In genomic region chr4:126661249-126661648, GRCm38 (mm10) we compare ENCODE assay signal across 14 mouse cellular contexts. TPM values are rescaled to one million over a fixed set of nuclear protein-coding genes. Genes with fewer than 3 reads are reported as not detected.
DNase-seq lines count a peak whose midpoint lies in the region; ATAC-seq and TF ChIP-seq lines count a peak whose summit lies in the region.
"Had no signal": no experiment of that assay in that cellular context is flagged by ENCODE, and none has a peak within 500 bp of the region (broad histone marks: within the 10 kb centered on the region; RNA-seq: fewer than 3 reads in every experiment).

No protein-coding gene starts in this region.

- WGBS in forebrain, embryonic 15.5 days: 54% methylated on average over 7 of the region's 7 CpGs
- WGBS in forebrain, embryonic 12.5 days: 82% methylated on average over 7 of the region's 7 CpGs
- 75% methylated on average over 7 of the region's 7 CpGs for WGBS in midbrain, embryonic 14.5 days
- 64% methylated on average over 7 of the region's 7 CpGs for WGBS in midbrain, embryonic 16.5 days
- WGBS in stomach, postnatal 0 days: 73% methylated on average over 7 of the region's 7 CpGs

- TF ChIP-seq CTCF in stomach, postnatal 0 days (IDR thresholded peaks at IDR 0.05; ENCODE audit: low read depth): no peak

- DNase-seq in midbrain, embryonic 14.5 days: peak; percentile 12
- peak; percentile 85 for DNase-seq in cerebellum, adult 9-10 months
- peak; percentile 52 to 64 for DNase-seq in layer of hippocampus, adult 8-10 months (ENCODE audit: low spot score in 2 of 2)
- DNase-seq in stomach, postnatal 0 days (ENCODE audit: low spot score): no peak
- no peak for DNase-seq in spleen, adult 18-20 months
- DNase-seq: adrenal gland, postnatal 25 days; heart, postnatal 4 days; kidney, adult 2 months; kidney, postnatal 4 days; thymus, postnatal 25 days had no signal

- no peak overlapping the region for H3K4me3 ChIP-seq in forebrain, embryonic 15.5 days
- H3K4me3 ChIP-seq in forebrain, embryonic 12.5 days (replicated peaks): no peak overlapping the region
- H3K4me3 ChIP-seq in midbrain, embryonic 14.5 days (replicated peaks; ENCODE audit: low read depth, low read length): no peak overlapping the region
- no peak overlapping the region for H3K4me3 ChIP-seq in midbrain, embryonic 16.5 days (ENCODE audit: low read depth, low read length)
- no peak overlapping the region for H3K4me3 ChIP-seq in stomach, postnatal 0 days (ENCODE audit: low read depth, low read length)

- H3K4me2 ChIP-seq in forebrain, embryonic 15.5 days (replicated peaks): no peak overlapping the region
- H3K4me2 ChIP-seq in forebrain, embryonic 12.5 days: no peak overlapping the region
- H3K4me2 ChIP-seq in midbrain, embryonic 14.5 days (ENCODE audit: low read length): no peak overlapping the region
- no peak overlapping the region for H3K4me2 ChIP-seq in midbrain, embryonic 16.5 days (ENCODE audit: low read length)
- H3K4me2 ChIP-seq in stomach, postnatal 0 days (replicated peaks; ENCODE audit: low read depth): no peak overlapping the region
- H3K4me2 ChIP-seq: heart, embryonic 11.5 days had no signal

- no peak overlapping the region for H3K9ac ChIP-seq in forebrain, embryonic 15.5 days (replicated peaks)
- H3K9ac ChIP-seq in forebrain, embryonic 12.5 days: no peak overlapping the region
- no peak overlapping the region for H3K9ac ChIP-seq in midbrain, embryonic 14.5 days (replicated peaks; ENCODE audit: low read length)
- no peak overlapping the region for H3K9ac ChIP-seq in midbrain, embryonic 16.5 days (ENCODE audit: low read depth, low read length)
- no peak overlapping the region for H3K9ac ChIP-seq in stomach, postnatal 0 days (ENCODE audit: low read length)

- ATAC-seq in forebrain, embryonic 15.5 days (replicated peaks): peak; percentile 84
- ATAC-seq in forebrain, embryonic 12.5 days (ENCODE audit: low FRiP score): no peak
- no peak for ATAC-seq in midbrain, embryonic 14.5 days (ENCODE audit: low FRiP score, low TSS enrichment)
- no peak for ATAC-seq in midbrain, embryonic 16.5 days
- no peak for ATAC-seq in stomach, postnatal 0 days (ENCODE audit: low FRiP score, low TSS enrichment)

- H3K9me3 ChIP-seq in forebrain, embryonic 15.5 days: no peaks in the 10 kb centered on the region
- no peaks in the 10 kb centered on the region for H3K9me3 ChIP-seq in forebrain, embryonic 12.5 days
- H3K9me3 ChIP-seq in midbrain, embryonic 14.5 days (ENCODE audit: control insufficient read depth, low read length): no peaks in the 10 kb centered on the region
- no peaks in the 10 kb centered on the region for H3K9me3 ChIP-seq in midbrain, embryonic 16.5 days (replicated peaks; ENCODE audit: control insufficient read depth, low read length, poor library complexity, severe bottlenecking)
- H3K9me3 ChIP-seq in stomach, postnatal 0 days (ENCODE audit: control insufficient read depth, low read length): no peaks in the 10 kb centered on the region

- TF ChIP-seq EP300 in stomach, postnatal 0 days (optimal IDR thresholded peaks at IDR 0.05): no peak

- peaks cover 11% of the 10 kb centered on the region; the same call in 1 of the 2 replicates for H3K4me1 ChIP-seq in forebrain, embryonic 15.5 days
- H3K4me1 ChIP-seq in forebrain, embryonic 12.5 days: no peaks in the 10 kb centered on the region
- no peaks in the 10 kb centered on the region for H3K4me1 ChIP-seq in midbrain, embryonic 14.5 days (ENCODE audit: control insufficient read depth, insufficient read depth, low read length)
- H3K4me1 ChIP-seq in midbrain, embryonic 16.5 days (ENCODE audit: control insufficient read depth, insufficient read depth, low read length): no peaks in the 10 kb centered on the region
- H3K4me1 ChIP-seq in stomach, postnatal 0 days (replicated peaks; ENCODE audit: control insufficient read depth, insufficient read depth): no peaks in the 10 kb centered on the region

- no peaks in the 10 kb centered on the region for H3K36me3 ChIP-seq in forebrain, embryonic 15.5 days
- no peaks in the 10 kb centered on the region for H3K36me3 ChIP-seq in forebrain, embryonic 12.5 days (replicated peaks)
- H3K36me3 ChIP-seq in midbrain, embryonic 14.5 days (ENCODE audit: control insufficient read depth, insufficient read depth, low read length): no peaks in the 10 kb centered on the region
- no peaks in the 10 kb centered on the region for H3K36me3 ChIP-seq in midbrain, embryonic 16.5 days (ENCODE audit: control insufficient read depth, insufficient read depth, low read length)
- no peaks in the 10 kb centered on the region for H3K36me3 ChIP-seq in stomach, postnatal 0 days (ENCODE audit: control insufficient read depth, insufficient read depth, low read length)

- H3K27me3 ChIP-seq in forebrain, embryonic 15.5 days: no peaks in the 10 kb centered on the region
- peaks cover 28% of the 10 kb centered on the region for H3K27me3 ChIP-seq in forebrain, embryonic 12.5 days
- 0 out of 2 replicates have a peak, but pooled peaks cover 6% of the 10 kb centered on the region for H3K27me3 ChIP-seq in midbrain, embryonic 14.5 days (ENCODE audit: control insufficient read depth, insufficient read depth, low read length)
- H3K27me3 ChIP-seq in midbrain, embryonic 16.5 days (ENCODE audit: control insufficient read depth, insufficient read depth, low read depth, low read length): peaks cover 3% of the 10 kb centered on the region; the same call in 1 of the 2 replicates
- no peaks in the 10 kb centered on the region for H3K27me3 ChIP-seq in stomach, postnatal 0 days (ENCODE audit: control insufficient read depth, insufficient read depth, low read length)

- H3K27ac ChIP-seq in forebrain, embryonic 15.5 days (replicated peaks): peak overlapping the region; percentile 35; the same call in 1 of the 2 replicates
- no peak overlapping the region for H3K27ac ChIP-seq in forebrain, embryonic 12.5 days
- H3K27ac ChIP-seq in midbrain, embryonic 14.5 days (replicated peaks; ENCODE audit: low read depth, low read length): no peak overlapping the region
- no peak overlapping the region for H3K27ac ChIP-seq in midbrain, embryonic 16.5 days (ENCODE audit: low read length)
- H3K27ac ChIP-seq in stomach, postnatal 0 days (replicated peaks): no peak overlapping the region

RNA-seq across cellular contexts. Expression of gene Psmb2, which starts 16.2 kb away (rescaled TPM):
- polyA plus RNA-seq in forebrain, embryonic 15.5 days (2015; fragmentation: Nextera tagmentation; extraction: Ambion mirVana): 449 and 456 TPM in 2 replicates
- polyA plus RNA-seq in forebrain, embryonic 12.5 days (2016; fragmentation: Nextera tagmentation; extraction: Ambion mirVana): 472 and 480 TPM in 2 replicates
- polyA plus RNA-seq in midbrain, embryonic 14.5 days (2014; fragmentation: Nextera tagmentation; extraction: Ambion mirVana): 442 and 480 TPM in 2 replicates
- polyA plus RNA-seq in midbrain, embryonic 16.5 days (2015; fragmentation: Nextera tagmentation; extraction: Ambion mirVana): 393 and 408 TPM in 2 replicates
- total RNA-seq in layer of hippocampus, adult 8-10 months (2022): 100 to 1,000 TPM in 3 of 4 experiments, 10 to 100 TPM in 1; 97.0 to 117 (median 111) TPM
- polyA plus RNA-seq in stomach, postnatal 0 days (2015; fragmentation: Nextera tagmentation; extraction: Ambion mirVana): 366 and 389 TPM in 2 replicates

RNA-seq across cellular contexts. Expression of gene 5730409E04Rik, which starts 51.6 kb away (rescaled TPM):
- polyA plus RNA-seq in forebrain, embryonic 15.5 days (2015; fragmentation: Nextera tagmentation; extraction: Ambion mirVana): 4.8 and 5.3 TPM in 2 replicates
- polyA plus RNA-seq in forebrain, embryonic 12.5 days (2016; fragmentation: Nextera tagmentation; extraction: Ambion mirVana): 1.3 and 2.6 TPM in 2 replicates
- polyA plus RNA-seq in midbrain, embryonic 14.5 days (2014; fragmentation: Nextera tagmentation; extraction: Ambion mirVana): 8.1 and 14.5 TPM in 2 replicates
- polyA plus RNA-seq in midbrain, embryonic 16.5 days (2015; fragmentation: Nextera tagmentation; extraction: Ambion mirVana): 14.9 and 16.7 TPM in 2 replicates
- 10 to 100 TPM; 66.8 to 72.5 (median 69.7) TPM for total RNA-seq in layer of hippocampus, adult 8-10 months (2022)
- 1.5 and 1.9 TPM in 2 replicates for polyA plus RNA-seq in stomach, postnatal 0 days (2015; fragmentation: Nextera tagmentation; extraction: Ambion mirVana)

Comparison
In these comparisons a context has a peak if more than half of its experiments do, and no peak if none do; other contexts are left out.
1. DNase-seq: peak in midbrain, embryonic 14.5 days (single experiment), cerebellum, adult 9-10 months (single experiment) and layer of hippocampus, adult 8-10 months (2 of 2); none in stomach, postnatal 0 days (single experiment) and spleen, adult 18-20 months (0 of 2).